Mouse (Mus musculus) layer of hippocampus, postnatal 14 days (tissue): ENCODE measurements at regions not wholly inside any gene's neighbourhood (a gene's known extent, or its start where the extent isn't known, plus 50 kb on each side); places are given as distances from the start of the nearest gene placed in this dataset.
A peak's percentile ranks its signal among the peaks of the same experiment; 100 is the strongest.

Source experiments
- DNase-seq, 2 experiments: peaks; one replicate each; pipeline ENCODE4 v3.0.0; 2021 to 2022; ENCODE audit warnings: low spot score in 2 of 2, mixed read lengths in 1 of 2

GRCm38 (mm10) chr2:122863343-122863970 lies 98.4 kb downstream of the Sqor start:
- no peak for DNase-seq

GRCm38 (mm10) chr2:122863971-122864348 lies 98.9 kb downstream of the Sqor start:
- no peak for DNase-seq

GRCm38 (mm10) chr2:122887111-122887510 lies 122.1 kb downstream of the Sqor start:
- no peak for DNase-seq

GRCm38 (mm10) chr2:122887526-122887925 lies 122.5 kb downstream of the Sqor start:
- no peak for DNase-seq

- no peak for DNase-seq
These were observed 140.4 kb downstream of the Sqor start for GRCm38 (mm10) chr2:122905129-122906072.

DNA sequence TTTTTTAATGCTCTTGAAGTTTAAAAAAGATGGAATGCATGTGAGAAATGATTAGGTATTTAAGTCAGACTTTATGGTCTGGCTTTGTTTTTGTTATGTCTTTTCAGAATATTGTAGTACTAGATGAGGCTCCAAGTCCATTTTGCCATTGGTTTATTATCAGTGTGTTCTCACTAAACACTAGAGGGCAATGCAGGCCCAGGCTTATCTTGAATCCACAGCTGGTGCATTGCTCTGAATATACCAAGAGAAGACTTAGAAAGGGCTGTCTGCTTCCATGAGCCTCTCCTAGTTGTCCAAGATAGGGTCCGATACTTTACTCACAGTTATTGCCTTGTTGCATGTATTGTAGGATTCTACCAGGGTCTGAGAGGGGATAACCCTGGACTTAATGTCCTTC lies 151.7 kb downstream of the Sqor start:
- peak; percentile 12 to 72 for DNase-seq

DNA sequence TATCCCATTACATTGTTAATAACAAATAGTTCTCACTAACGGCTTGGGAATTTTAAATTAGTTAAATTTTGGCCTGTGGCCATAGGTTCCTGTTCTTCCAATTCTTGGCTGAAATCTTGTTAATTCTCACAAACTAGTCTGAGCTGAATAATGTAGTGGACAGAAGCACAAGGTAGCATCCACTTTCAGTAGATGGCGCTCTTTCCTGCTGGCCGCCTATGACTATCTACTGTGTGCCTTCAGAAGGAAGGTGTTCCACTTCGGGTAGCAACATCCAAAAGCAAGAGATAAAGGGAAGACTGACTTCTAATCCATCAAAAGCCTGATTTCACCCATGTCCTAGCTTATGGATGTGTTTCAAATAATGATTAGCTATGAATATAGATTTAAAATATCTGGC lies 172.9 kb downstream of the Sqor start:
- DNase-seq = peak in 1 of 2 experiments; percentile 13

- no peak for DNase-seq
These were observed 179.8 kb downstream of the Sqor start for GRCm38 (mm10) chr2:122944841-122945240.

DNA sequence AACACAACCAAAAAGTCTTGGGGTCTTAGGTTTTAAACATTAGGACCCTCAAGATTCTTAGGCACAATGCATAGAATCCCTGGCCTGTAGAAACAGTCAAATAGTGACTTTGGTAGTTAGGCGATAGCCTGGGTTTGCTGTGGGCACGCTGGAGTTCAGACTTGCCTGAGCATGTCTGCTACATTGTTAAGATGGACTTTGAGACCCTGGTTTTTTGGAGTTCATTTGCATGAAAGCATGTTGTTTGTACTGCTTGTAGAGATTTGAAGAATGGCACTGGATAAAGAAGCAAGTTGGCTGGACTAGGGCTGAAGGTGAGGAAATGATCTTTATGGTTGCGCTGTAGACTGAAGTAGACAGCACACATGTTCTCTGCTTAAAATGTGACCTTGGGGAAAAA lies 180.9 kb downstream of the Sqor start:
- DNase-seq = no peak

- DNase-seq = no peak
These were observed 184.0 kb downstream of the Sqor start for GRCm38 (mm10) chr2:122949031-122949430.

- no peak for DNase-seq
These were observed 196.7 kb downstream of the Sqor start for GRCm38 (mm10) chr2:122961701-122962100.

DNA sequence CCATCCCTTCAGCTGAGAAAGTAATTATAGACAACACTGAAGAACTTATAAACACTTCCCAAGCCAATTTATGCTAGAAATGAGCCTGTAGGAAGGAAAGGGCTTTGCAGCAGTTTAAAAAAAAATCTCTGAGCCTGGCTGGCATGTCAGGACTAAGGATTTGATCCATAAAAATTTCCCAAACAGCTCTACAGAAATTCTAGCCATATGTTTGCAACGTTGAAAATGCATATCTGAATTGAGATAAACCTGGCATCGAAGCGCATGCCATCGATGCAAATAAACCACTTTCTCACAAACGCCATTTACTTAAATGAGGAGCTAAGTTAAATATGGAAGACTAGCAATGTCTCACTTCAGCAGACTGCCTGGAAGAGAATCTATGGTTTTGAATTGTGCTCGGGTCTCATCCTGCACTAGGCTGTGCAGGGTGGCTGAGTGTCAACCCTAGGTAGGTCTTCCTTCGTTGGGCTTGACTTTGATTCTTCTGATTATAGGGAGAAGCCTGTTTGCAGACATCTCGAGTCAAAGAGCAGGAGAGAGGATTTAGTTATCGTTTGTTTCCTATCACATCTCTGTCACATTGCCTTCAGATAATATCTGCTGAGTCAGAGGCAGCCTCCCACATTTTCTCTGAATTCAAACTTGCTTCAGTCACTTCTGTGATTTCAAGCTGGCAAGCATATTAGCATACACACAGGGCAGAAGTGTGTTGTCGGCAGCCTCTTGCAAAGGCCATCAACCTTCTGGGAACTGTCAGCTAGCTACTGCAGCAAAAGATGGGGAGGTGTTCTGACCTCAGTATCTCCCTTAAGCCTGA lies 204.0 kb downstream of the Sqor start:
- peak; percentile 17 to 20 for DNase-seq
